Mouse (Mus musculus): Measurements from ENCODE around the gene Nosip.

GRCm38 (mm10) chr7:45121966-45122365 lies 59.7 kb downstream of the Nosip start:
- TF ChIP-seq CTCF (IDR thresholded peaks at IDR 0.05; ENCODE audit: extremely low read depth, insufficient read length, insufficient replicate concordance, low read depth, low read length) (no peak), POLR2A (IDR thresholded peaks at IDR 0.05; ENCODE audit: low read depth, low read length) (0 out of 2 replicates have a peak, but pooled peaks have one; percentile 25)

All from small intestine, adult 2 months (tissue).